In genomic region chr17:71336421-71336820, GRCm38 (mm10) we compare ENCODE assay signal across 23 mouse cellular contexts. TPM values are rescaled to one million over a fixed set of nuclear protein-coding genes. Genes with fewer than 3 reads are reported as not detected.
A peak's percentile ranks its signal among the peaks of the same experiment; 100 is the strongest.
DNase-seq lines count a peak whose midpoint lies in the region; ATAC-seq lines count a peak whose summit lies in the region.
"Had no signal": no experiment of that assay in that cellular context is flagged by ENCODE, and none has a peak within 500 bp of the region (broad histone marks: within the 10 kb centered on the region; RNA-seq: fewer than 3 reads in every experiment).

No protein-coding gene starts in this region.

- no peak overlapping the region for H3K27ac ChIP-seq in intestine, embryonic 14.5 days (ENCODE audit: low read depth)
- no peak overlapping the region for H3K27ac ChIP-seq in intestine, embryonic 15.5 days
- H3K27ac ChIP-seq in midbrain, embryonic 11.5 days (ENCODE audit: low read depth, low read length): no peak overlapping the region
- H3K27ac ChIP-seq in midbrain, embryonic 16.5 days (ENCODE audit: low read length): no peak overlapping the region
- H3K27ac ChIP-seq in hindbrain, embryonic 12.5 days: no peak overlapping the region
- H3K27ac ChIP-seq: embryonic facial prominence, embryonic 12.5 days; hindbrain, embryonic 14.5 days; kidney, postnatal 0 days; limb, embryonic 15.5 days had no signal

- no peak overlapping the region for H3K4me3 ChIP-seq in intestine, embryonic 14.5 days (ENCODE audit: low read depth, low read length)
- H3K4me3 ChIP-seq in intestine, embryonic 15.5 days (replicated peaks): no peak overlapping the region
- H3K4me3 ChIP-seq in midbrain, embryonic 11.5 days (ENCODE audit: low read depth, low read length): no peak overlapping the region
- H3K4me3 ChIP-seq in midbrain, embryonic 16.5 days (ENCODE audit: low read depth, low read length): no peak overlapping the region
- H3K4me3 ChIP-seq in hindbrain, embryonic 12.5 days: no peak overlapping the region
- H3K4me3 ChIP-seq: embryonic facial prominence, embryonic 12.5 days; erythroblast, embryonic 14.5 days; limb, embryonic 15.5 days; myocyte had no signal

- no peak overlapping the region for H3K4me2 ChIP-seq in intestine, embryonic 14.5 days (ENCODE audit: low read length)
- no peak overlapping the region for H3K4me2 ChIP-seq in intestine, embryonic 15.5 days (replicated peaks)
- H3K4me2 ChIP-seq in midbrain, embryonic 11.5 days: no peak overlapping the region
- H3K4me2 ChIP-seq in midbrain, embryonic 16.5 days (ENCODE audit: low read length): no peak overlapping the region
- H3K4me2 ChIP-seq in hindbrain, embryonic 12.5 days (replicated peaks): no peak overlapping the region
- H3K4me2 ChIP-seq: embryonic facial prominence, embryonic 12.5 days; hindbrain, embryonic 14.5 days; limb, embryonic 15.5 days had no signal

- H3K9ac ChIP-seq in intestine, embryonic 14.5 days (ENCODE audit: low read length): no peak overlapping the region
- no peak overlapping the region for H3K9ac ChIP-seq in intestine, embryonic 15.5 days
- H3K9ac ChIP-seq in midbrain, embryonic 11.5 days (ENCODE audit: low read length): no peak overlapping the region
- H3K9ac ChIP-seq in midbrain, embryonic 16.5 days (ENCODE audit: low read depth, low read length): no peak overlapping the region
- no peak overlapping the region for H3K9ac ChIP-seq in hindbrain, embryonic 12.5 days
- H3K9ac ChIP-seq: embryonic facial prominence, embryonic 12.5 days; hindbrain, embryonic 14.5 days; limb, embryonic 15.5 days had no signal

- DNase-seq in intestine, embryonic 14.5 days (ENCODE audit: low spot score): peak; percentile 51
- peak; percentile 37 for DNase-seq in midbrain, embryonic 11.5 days (ENCODE audit: low spot score, missing footprints)
- DNase-seq in heart, postnatal 36 days: peak; percentile 31 to 35
- no peak for DNase-seq in ovary, postnatal 14 days (ENCODE audit: low spot score)
- DNase-seq: adrenal gland, adult 2 months; cerebellum, adult 2 months; cerebellum, postnatal 36 days; gastrocnemius, postnatal 25 days; midbrain, embryonic 14.5 days; right cerebral cortex, postnatal 14 days; spleen, adult 18-20 months; thymus, adult 18-20 months had no signal

- intact Hi-C loops in heart, postnatal 36 days (cut with DNase I): no loop called here

- no peaks in the 10 kb centered on the region for H3K36me3 ChIP-seq in intestine, embryonic 14.5 days (ENCODE audit: control insufficient read depth, insufficient read depth, low read length)
- H3K36me3 ChIP-seq in intestine, embryonic 15.5 days: no peaks in the 10 kb centered on the region
- H3K36me3 ChIP-seq in midbrain, embryonic 11.5 days (ENCODE audit: control insufficient read depth, insufficient read depth, low read length): no peaks in the 10 kb centered on the region
- H3K36me3 ChIP-seq in midbrain, embryonic 16.5 days (ENCODE audit: control insufficient read depth, insufficient read depth, low read length): no peaks in the 10 kb centered on the region
- H3K36me3 ChIP-seq in hindbrain, embryonic 12.5 days: no peaks in the 10 kb centered on the region
- H3K36me3 ChIP-seq: embryonic facial prominence, embryonic 12.5 days; limb, embryonic 15.5 days had no signal

- 0 out of 2 replicates have a peak, but pooled peaks have one; percentile 58 for ATAC-seq in intestine, embryonic 14.5 days (replicated peaks; ENCODE audit: low FRiP score, low TSS enrichment, low read depth)
- ATAC-seq in intestine, embryonic 15.5 days: no peak
- ATAC-seq in midbrain, embryonic 11.5 days (ENCODE audit: low FRiP score): no peak
- ATAC-seq in midbrain, embryonic 16.5 days: no peak
- no peak for ATAC-seq in hindbrain, embryonic 12.5 days (ENCODE audit: low FRiP score)
- ATAC-seq: forebrain, embryonic 14.5 days; intestine, embryonic 16.5 days had no signal

- 21% methylated on average over 8 of the region's 8 CpGs for WGBS in intestine, embryonic 14.5 days
- 44% methylated on average over 8 of the region's 8 CpGs for WGBS in intestine, embryonic 15.5 days
- 83% methylated on average over 8 of the region's 8 CpGs for WGBS in midbrain, embryonic 11.5 days
- 58% methylated on average over 8 of the region's 8 CpGs for WGBS in midbrain, embryonic 16.5 days
- WGBS in hindbrain, embryonic 12.5 days: 71% methylated on average over 8 of the region's 8 CpGs

- no peaks in the 10 kb centered on the region for H3K27me3 ChIP-seq in intestine, embryonic 14.5 days (replicated peaks; ENCODE audit: control insufficient read depth, insufficient read depth, low read length)
- H3K27me3 ChIP-seq in intestine, embryonic 15.5 days (replicated peaks): no peaks in the 10 kb centered on the region
- H3K27me3 ChIP-seq in midbrain, embryonic 11.5 days (ENCODE audit: control insufficient read depth, insufficient read depth, low read length): no peaks in the 10 kb centered on the region
- H3K27me3 ChIP-seq in midbrain, embryonic 16.5 days (ENCODE audit: control insufficient read depth, insufficient read depth, low read depth, low read length): no peaks in the 10 kb centered on the region
- no peaks in the 10 kb centered on the region for H3K27me3 ChIP-seq in hindbrain, embryonic 12.5 days
- H3K27me3 ChIP-seq: embryonic facial prominence, embryonic 12.5 days; limb, embryonic 15.5 days had no signal

- no peaks in the 10 kb centered on the region for H3K4me1 ChIP-seq in intestine, embryonic 14.5 days (replicated peaks; ENCODE audit: control insufficient read depth, insufficient read depth, low read length)
- no peaks in the 10 kb centered on the region for H3K4me1 ChIP-seq in intestine, embryonic 15.5 days (replicated peaks)
- H3K4me1 ChIP-seq in midbrain, embryonic 11.5 days (ENCODE audit: control insufficient read depth, insufficient read depth, low read length): no peaks in the 10 kb centered on the region
- H3K4me1 ChIP-seq in midbrain, embryonic 16.5 days (ENCODE audit: control insufficient read depth, insufficient read depth, low read length): no peaks in the 10 kb centered on the region
- no peaks in the 10 kb centered on the region for H3K4me1 ChIP-seq in hindbrain, embryonic 12.5 days
- H3K4me1 ChIP-seq: embryonic facial prominence, embryonic 12.5 days; limb, embryonic 15.5 days had no signal

- no peaks in the 10 kb centered on the region for H3K9me3 ChIP-seq in intestine, embryonic 14.5 days (ENCODE audit: control insufficient read depth, low read length)
- no peaks in the 10 kb centered on the region for H3K9me3 ChIP-seq in intestine, embryonic 15.5 days
- H3K9me3 ChIP-seq in midbrain, embryonic 11.5 days (ENCODE audit: control insufficient read depth, low read length): no peaks in the 10 kb centered on the region
- no peaks in the 10 kb centered on the region for H3K9me3 ChIP-seq in midbrain, embryonic 16.5 days (replicated peaks; ENCODE audit: control insufficient read depth, low read length, poor library complexity, severe bottlenecking)
- no peaks in the 10 kb centered on the region for H3K9me3 ChIP-seq in hindbrain, embryonic 12.5 days (replicated peaks)
- H3K9me3 ChIP-seq: embryonic facial prominence, embryonic 12.5 days; limb, embryonic 15.5 days had no signal

RNA-seq across cellular contexts. Expression of gene Emilin2, which starts 24.6 kb away (rescaled TPM):
- polyA plus RNA-seq in intestine, embryonic 14.5 days (2014; fragmentation: Nextera tagmentation; extraction: Ambion mirVana): 0.66 and 1.4 TPM in 2 replicates
- 2.6 and 2.7 TPM in 2 replicates for polyA plus RNA-seq in intestine, embryonic 15.5 days (2015; fragmentation: Nextera tagmentation; extraction: Ambion mirVana)
- polyA plus RNA-seq in midbrain, embryonic 11.5 days (2014; fragmentation: Nextera tagmentation; extraction: Ambion mirVana): 10.2 and 11.8 TPM in 2 replicates
- polyA plus RNA-seq in midbrain, embryonic 16.5 days (2015; fragmentation: Nextera tagmentation; extraction: Ambion mirVana): 1.0 and 1.4 TPM in 2 replicates
- 10 to 100 TPM; 53.7 to 67.6 TPM for total RNA-seq in heart, postnatal 36 days (2021)
- polyA plus RNA-seq in hindbrain, embryonic 12.5 days (2016; fragmentation: Nextera tagmentation; extraction: Ambion mirVana): 9.5 and 9.6 TPM in 2 replicates
